Mouse (Mus musculus): ENCODE data around the gene Kif24.

The Kif24 gene

GRCm38 (mm10) chr4:41464345-41465286 is at the start of gene Kif24, which contains the start of gene Nudt2:
Gene Kif24, minus strand, starts transcription at chr4:41464887.
Gene Nudt2, plus strand, starts transcription at chr4:41465151.
- DNase-seq (ENCODE audit: extremely low read depth, low read depth, low spot score) = peak; percentile 90

DNA sequence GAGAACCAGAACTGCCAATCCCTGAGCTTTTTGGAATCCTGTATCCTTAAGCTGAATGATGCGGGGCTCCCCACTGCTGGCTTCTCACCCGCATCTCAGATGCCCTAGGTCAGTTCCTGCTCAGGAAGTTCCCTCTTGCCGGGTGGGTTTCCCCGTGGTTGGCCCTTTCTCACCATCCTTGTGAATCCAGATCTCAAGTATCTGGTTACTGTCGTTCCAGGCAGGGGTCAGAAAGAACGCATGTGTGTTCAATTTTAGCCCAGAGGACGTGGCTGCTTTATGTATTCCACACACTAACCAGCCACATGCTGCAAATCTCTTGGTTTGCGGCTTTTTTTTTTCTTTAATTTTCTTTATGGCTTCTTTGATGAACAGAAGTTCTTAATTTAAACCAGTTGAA is 49.0 kb upstream of the Kif24 start:
- no peak for DNase-seq (ENCODE audit: extremely low read depth, low read depth, low spot score)

DNA sequence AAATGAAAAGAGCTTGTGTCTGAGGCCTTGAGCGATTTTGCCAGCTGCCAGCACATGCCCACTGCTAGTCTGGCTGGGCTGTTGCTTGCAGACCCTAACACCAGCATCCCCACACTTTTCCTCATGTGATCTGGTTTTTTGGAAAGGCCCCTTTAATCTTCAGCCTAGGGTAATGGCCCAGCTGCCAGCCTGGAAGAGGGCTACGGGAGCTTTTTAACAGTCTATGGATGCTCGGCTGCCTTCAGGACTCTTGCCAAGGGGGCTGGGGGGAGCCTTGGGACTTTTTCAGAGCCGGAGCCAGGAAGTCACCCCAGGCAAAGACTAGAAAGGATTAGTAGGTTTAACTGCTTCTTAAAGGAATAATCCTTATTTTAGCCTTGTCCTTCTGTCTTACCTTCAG is 48.6 kb upstream of the Kif24 start:
- DNase-seq (ENCODE audit: extremely low read depth, low read depth, low spot score) = no peak

GRCm38 (mm10) chr4:41507998-41508397 is 43.3 kb upstream of the Kif24 start:
- no peak for DNase-seq (ENCODE audit: extremely low read depth, low read depth, low spot score)

GRCm38 (mm10) chr4:41507326-41507924 is 42.7 kb upstream of the Kif24 start:
- no peak for DNase-seq (ENCODE audit: extremely low read depth, low read depth, low spot score)

GRCm38 (mm10) chr4:41506906-41507305 is 42.2 kb upstream of the Kif24 start:
- no peak for DNase-seq (ENCODE audit: extremely low read depth, low read depth, low spot score)

- DNase-seq (ENCODE audit: extremely low read depth, low read depth, low spot score) = no peak
These were observed 41.5 kb upstream of the Kif24 start for GRCm38 (mm10) chr4:41506156-41506555.

DNA sequence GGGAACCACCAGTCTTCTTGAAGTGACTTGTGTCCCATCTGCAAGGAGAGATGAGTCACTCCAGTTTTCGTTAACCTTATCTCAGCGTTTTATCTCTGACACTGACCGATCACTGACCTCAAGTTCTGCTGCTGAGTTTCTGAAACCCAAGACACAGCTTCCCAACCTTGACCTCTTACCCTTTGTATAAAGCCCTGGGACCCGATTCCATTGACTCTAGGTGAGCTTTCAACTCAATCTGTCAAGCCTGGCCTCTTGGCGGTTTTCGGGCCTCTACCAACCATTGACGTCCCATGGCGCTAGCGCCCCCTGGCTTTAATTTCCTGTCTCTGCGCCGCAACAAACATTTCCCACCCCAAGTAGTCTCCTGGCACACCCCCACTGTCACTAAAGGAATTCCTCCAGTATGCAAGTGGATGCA is 40.5 kb upstream of the Kif24 start:
- no peak for DNase-seq (ENCODE audit: extremely low read depth, low read depth, low spot score)

DNA sequence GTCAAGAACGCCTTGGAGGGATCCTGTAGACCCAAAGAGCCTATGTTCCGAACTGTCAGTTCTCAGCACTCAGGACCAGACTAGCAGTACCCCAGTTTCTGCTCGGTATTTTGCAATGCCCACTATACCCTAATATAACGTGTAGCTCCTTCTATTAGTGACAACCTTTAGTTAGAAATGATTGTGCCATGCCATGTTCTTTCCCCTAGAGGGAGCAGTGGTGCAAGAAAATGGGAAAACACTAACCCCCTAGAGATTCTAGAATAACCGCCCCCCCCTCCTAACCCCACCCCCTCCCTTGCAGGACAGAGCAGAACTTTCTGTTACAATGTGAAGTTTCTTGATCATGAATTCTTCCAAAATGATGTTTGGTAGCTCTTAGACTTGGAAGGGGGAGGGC is 39.6 kb upstream of the Kif24 start:
- no peak for DNase-seq (ENCODE audit: extremely low read depth, low read depth, low spot score)

DNA sequence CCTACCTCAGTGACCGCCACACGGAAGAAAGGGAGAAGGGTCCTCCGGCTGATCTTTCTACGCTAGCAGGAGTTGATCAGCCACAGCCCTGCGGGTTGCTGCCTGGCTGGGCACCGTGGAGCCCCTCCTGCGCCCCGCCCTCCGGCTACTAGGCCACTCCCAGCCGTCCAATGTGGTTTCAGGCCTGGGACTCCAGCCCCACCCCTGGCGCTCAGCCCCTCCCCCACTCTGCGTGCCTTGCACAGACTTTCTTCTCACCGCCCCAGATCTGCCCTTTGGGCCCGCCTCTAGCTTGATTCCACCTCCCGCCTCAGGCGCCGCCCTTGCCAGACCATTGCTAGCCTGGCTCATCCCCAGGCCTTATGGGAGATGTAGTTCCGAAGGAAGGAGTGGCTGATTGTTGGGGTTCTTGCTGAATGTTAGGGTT is 38.3 kb upstream of the Kif24 start, which contains the start of gene AI464131:
TSS of gene AI464131 (minus strand) at position 91 of the 427 bp plus-strand sequence.
- no peak for DNase-seq (ENCODE audit: extremely low read depth, low read depth, low spot score)

DNA sequence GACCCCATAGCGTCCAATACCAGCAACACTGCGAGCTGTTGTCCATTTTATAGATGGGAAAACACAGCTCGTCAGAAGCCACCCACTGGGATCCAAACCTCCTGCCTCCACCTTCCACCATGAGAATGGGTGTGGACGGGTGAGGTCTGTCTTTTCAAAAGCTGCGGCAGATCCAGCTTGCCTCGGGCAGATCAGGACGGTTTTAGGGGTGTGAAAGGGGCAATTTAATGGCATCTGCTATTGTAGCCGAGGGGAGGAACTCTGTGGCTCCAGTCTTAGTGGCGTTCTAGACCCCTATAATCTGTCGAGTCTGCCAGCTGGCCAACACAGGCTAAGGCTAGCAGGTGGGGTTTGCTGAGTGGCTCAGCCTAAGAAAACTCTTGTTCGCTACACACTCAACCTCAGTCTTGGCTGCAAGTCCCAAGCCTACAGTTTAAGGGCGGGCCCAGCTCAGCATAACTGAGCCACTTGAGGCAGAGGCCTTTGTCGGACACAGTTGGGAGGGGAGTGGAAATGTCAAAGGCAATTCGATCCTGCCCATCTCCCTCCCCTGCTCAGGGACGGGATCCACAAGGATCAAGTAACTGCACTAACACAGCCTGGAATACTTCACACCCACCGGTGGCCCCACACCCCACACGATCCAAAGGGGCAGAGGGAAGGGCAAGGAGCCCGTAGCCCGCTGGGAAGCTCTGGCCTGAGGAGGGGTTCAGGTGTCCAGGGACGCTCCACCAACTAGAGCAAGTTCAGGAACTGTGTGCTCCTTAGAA is 37.7 kb upstream of the Kif24 start:
- no peak for DNase-seq (ENCODE audit: extremely low read depth, low read depth, low spot score)

GRCm38 (mm10) chr4:41500787-41501186 is 36.1 kb upstream of the Kif24 start:
- DNase-seq (ENCODE audit: extremely low read depth, low read depth, low spot score) = peak; percentile 62

- DNase-seq (ENCODE audit: extremely low read depth, low read depth, low spot score) = no peak
These were observed 34.9 kb upstream of the Kif24 start for GRCm38 (mm10) chr4:41499619-41500018.

DNA sequence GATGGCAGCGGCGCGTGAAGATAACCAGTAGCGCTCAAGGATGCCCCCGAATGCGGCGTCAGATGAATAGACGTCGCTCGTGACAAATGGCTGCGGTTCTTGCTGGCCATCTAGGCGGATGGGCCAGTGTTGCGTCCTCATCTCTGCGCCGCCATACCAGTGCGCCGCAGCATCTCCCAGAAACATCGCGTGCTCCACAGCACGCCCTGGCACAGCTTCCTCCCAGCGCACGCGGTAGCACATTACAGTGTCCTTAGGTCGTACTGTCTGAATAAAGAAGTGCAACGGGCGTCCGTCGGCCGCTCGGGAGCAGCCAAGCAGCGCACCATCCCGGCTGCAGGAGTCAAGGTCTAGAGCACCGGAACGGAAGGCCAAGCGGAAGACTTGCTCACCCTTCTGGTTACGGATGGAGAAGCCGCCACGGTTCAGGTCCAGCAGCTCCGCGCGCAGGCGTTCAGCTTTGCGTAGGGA is 34.3 kb upstream of the Kif24 start:
- no peak for DNase-seq (ENCODE audit: extremely low read depth, low read depth, low spot score)

GRCm38 (mm10) chr4:41497995-41498845 is 33.5 kb upstream of the Kif24 start:
- DNase-seq (ENCODE audit: extremely low read depth, low read depth, low spot score) = no peak

DNA sequence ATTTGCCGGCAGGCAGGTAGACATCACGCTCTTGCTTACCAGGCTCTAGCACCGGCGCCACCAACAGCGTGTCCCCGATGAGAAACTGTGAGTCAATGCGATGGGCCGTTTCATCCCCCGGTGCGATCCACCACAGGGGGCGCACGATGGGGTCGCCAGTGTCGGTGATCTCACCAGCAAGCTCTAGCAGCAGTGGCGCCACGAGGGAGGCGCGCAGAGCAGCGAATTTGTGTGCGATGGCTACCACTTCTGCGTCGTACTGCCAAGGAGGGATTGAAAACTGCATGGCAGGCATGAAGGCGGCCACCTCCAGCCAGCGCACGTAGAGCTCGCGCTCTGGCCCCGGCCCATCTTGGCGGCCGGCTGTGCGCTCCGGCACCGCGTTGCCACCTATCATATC is 32.9 kb upstream of the Kif24 start:
- no peak for DNase-seq (ENCODE audit: extremely low read depth, low read depth, low spot score)

DNA sequence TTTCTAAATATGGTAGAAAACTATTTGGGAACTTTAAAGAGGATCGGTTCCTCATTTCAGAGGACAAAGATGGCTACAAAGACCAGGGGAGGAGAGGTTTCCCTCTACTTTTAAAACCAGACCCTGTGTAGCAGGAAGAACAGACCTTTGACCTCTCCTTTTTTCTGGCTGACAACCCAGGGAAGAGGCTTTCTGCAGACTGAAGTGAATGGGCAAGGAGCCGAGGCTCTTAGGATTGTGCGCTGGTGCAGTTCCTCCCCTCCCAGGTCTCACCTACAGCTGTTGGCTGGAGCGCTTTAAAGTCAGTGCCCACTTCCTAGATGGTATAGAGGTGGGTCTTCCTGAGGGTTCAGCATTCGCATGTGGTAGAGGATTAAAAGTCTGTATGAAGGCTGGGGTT is 32.4 kb upstream of the Kif24 start:
- no peak for DNase-seq (ENCODE audit: extremely low read depth, low read depth, low spot score)

GRCm38 (mm10) chr4:41495850-41496249 is 31.2 kb upstream of the Kif24 start:
- peak; percentile 86 for DNase-seq (ENCODE audit: extremely low read depth, low read depth, low spot score)

DNA sequence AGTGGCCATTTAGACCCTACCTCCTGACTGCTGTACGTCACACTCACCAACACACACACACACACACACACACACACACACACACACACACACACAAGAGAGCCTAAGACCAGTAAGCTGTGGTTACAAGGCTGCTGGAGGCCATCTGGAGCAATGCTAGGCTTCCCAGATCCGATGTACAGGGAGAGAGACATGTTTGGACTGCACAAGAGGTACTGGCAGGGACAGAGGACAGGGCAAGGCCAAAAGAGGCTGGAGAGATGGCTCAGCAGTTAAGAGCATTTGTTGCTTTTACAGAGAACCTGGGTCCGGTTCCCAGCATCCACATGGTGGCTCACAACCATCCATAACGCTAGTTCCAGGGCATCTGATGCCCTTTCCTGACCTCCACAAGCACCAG is 30.4 kb upstream of the Kif24 start:
- peak; percentile 87 for DNase-seq (ENCODE audit: extremely low read depth, low read depth, low spot score)

DNA sequence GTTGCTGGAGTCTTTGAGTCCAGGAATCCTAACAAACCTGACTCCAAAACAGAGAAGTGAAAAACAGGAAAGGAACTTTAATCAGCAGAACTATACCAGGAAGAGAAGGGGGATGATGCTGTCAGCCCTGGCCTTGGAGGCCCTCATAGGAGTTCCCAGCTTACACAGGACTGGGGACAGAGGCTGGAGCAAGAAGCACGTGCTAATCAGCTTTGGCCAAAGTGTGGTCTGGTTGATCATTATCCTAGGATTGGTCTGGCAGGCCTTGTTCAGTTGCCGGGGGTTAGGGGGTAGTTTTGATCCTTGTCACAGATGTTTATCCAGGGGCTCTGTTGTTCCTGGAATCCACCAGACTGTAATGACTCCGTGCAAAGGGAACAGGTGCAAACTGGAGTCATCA is 29.7 kb upstream of the Kif24 start:
- no peak for DNase-seq (ENCODE audit: extremely low read depth, low read depth, low spot score)

Data from fat pad, adult 2 months (tissue).